Mouse (Mus musculus) cerebellum, postnatal 36 days (tissue): Measurements from ENCODE around the gene Gm10491.
"Not testable (repeated sequence)": the region's sequence is repeated elsewhere in the genome, so short reads cannot be mapped to it uniquely, and the experiment has no call there.

ENCODE experiments used
- DNase-seq, 2 experiments: peaks; one replicate each; pipeline ENCODE4 v3.0.0; 2021 to 2022; ENCODE audit warnings: mixed read lengths in 2 of 2

Gene Gm10491

GRCm38 (mm10) chrX:7907735-7908134, at the start of gene Gm10491:
Gene Gm10491, minus strand, starts transcription at chrX:7907835.
- no peak for DNase-seq

DNA sequence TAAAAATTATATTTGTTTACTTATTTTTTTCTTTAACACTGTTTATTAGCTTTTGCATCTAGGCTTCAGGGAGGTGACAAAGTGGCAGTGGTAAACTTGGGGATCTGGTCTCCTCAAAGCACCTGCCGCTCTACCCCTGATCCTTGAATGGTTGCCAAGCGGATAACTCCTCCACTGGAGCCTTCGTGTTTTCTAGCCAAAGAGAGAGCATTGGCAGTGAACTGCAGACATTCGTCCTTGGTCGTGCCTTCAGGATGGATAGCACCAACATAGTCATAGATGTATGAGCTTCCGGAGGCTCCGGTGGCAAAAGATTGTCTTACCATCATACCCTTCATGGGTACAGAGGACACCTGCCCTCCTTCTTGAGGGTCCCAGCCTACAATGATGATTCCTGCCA, 42.5 kb upstream of the Gm10491 start:
- DNase-seq: no peak

DNA sequence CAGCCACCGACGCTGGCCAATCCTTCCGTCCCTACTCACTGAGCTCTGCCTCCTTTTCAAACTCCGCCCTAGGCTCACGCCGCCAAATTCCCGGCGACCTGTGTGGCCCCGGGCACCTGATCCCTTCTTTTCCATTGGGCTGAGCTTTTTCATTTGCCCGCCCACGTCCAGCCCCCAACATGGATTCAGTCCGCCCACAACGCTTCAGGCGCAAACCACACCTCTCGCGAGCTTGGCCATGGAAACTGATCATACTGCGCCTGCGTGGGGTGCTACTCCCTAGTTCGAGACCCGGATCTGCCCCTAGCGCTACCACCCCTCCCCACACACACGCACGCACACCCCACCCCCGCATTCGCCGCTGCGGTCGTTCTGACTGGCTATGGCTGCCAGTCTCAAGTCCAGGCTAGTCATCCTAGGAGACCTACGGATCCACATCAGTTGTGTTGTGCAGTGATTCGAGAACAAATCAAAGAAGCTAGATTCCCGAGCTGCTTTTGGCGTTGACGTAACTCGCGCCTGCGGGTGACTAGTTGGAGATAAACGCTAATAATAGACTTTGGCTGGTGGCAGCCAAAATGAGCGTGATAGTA, 40.4 kb upstream of the Gm10491 start:
- DNase-seq: peak; percentile 84 to 88

DNA sequence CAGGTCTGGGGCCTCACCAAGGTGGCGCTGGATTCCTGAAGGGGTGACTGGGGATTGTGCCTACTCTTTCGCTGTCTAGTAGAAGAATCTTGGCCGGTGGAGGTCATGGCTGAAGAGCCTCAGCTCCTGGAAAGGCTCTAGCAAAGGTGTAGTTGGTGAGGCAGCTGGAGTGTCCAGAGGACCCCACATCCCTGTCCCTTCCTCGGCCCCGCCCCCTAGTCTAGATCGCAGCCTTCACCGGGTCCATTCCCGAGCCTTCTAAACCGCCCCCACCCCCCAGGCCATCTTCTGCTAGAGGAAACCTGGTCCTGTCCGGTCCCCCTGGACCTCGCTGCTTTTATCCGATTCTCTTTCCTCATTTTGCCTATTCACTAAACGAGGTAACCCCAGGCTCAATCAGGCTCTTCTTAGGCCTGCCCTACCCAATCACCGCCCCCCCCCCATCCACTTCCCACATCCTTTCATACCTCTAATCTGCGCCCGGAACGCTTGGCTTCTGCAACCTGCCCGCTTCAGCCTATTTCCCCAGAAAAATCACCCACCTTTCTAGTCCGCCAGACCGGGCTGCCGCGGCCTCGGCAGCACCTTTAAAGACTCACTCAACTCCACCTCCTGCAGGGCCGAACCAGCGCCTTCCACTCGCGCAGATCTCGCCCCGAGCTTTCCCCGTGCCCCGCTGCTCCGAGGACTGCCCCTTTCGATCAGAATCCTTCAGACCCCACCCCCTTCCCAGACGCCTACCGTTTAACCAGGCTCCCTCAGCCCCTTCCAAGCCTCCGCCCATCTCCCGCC, 39.7 kb upstream of the Gm10491 start, which contains the start of gene Hdac6:
Hdac6 (minus strand) TSS at position 782 of the 792 bp plus-strand sequence.
- no peak for DNase-seq

GRCm38 (mm10) chrX:7945618-7946017, 38.0 kb upstream of the Gm10491 start:
- no peak for DNase-seq

DNA sequence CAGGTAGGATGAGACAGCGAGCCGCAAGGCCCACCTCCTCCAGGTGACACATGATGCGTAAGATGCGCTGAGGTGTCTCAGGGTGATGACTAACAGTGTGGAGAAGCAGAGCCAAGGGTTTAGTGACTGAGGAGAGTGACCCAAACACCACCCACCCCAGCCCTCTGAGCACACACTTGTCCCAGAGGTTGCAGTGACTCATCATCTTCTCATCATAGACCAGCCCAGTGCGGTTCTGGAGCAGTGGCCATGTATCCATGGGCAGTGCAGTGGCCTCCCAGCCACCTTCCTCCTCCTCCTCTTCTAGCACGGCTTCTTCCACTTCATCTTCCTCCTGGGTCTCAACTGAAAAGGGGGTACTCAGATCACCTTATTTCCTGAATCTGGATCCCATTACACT, 30.0 kb upstream of the Gm10491 start:
- no peak for DNase-seq

DNA sequence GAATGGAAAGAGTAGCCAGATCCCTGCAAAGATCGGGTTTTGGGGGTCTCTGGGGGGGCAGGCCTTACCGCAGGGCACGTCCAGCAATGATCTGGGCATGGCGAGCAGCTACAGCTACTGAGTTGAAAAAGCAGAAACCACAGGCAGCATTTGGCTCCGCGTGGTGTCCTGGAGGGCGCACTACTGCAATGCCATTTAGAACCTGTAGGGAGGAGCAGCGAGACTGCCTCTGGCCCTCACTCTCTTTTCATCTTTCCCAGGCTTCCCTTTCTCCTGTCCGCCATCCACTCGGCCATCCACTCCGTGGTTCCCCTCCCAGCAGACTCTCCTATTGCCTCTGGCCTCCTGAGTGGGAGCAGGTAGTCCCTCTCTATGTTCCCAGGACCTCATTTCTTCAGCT, 29.2 kb upstream of the Gm10491 start:
- no peak for DNase-seq

- DNase-seq: no peak
Observed at GRCm38 (mm10) chrX:7928270-7928790, 20.7 kb upstream of the Gm10491 start, which contains the start of gene Eras. Gene Eras, minus strand, starts transcription at chrX:7928607.

- DNase-seq: no peak
Observed at GRCm38 (mm10) chrX:7927116-7927515, 19.5 kb upstream of the Gm10491 start.

- DNase-seq: no peak
Observed at GRCm38 (mm10) chrX:7926266-7926665, 18.6 kb upstream of the Gm10491 start.

DNA sequence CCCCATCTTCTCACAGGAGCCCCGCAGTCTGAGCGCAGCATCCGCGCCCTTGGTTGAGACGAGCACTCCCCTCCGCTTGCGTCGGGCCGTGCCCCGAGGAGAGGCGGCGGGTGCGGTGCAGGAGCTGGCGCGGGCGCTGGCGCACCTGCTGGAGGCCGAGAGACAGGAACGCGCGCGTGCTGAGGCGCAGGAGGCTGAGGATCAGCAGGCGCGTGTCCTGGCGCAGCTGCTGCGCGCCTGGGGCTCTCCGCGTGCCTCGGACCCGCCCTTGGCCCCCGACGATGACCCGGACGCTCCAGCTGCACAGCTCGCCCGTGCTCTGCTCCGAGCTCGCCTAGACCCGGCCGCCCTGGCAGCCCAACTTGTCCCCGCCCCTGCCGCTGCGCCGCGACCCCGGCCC, 14.4 kb upstream of the Gm10491 start:
- peak in 1 of 2 experiments; percentile 36 for DNase-seq

DNA sequence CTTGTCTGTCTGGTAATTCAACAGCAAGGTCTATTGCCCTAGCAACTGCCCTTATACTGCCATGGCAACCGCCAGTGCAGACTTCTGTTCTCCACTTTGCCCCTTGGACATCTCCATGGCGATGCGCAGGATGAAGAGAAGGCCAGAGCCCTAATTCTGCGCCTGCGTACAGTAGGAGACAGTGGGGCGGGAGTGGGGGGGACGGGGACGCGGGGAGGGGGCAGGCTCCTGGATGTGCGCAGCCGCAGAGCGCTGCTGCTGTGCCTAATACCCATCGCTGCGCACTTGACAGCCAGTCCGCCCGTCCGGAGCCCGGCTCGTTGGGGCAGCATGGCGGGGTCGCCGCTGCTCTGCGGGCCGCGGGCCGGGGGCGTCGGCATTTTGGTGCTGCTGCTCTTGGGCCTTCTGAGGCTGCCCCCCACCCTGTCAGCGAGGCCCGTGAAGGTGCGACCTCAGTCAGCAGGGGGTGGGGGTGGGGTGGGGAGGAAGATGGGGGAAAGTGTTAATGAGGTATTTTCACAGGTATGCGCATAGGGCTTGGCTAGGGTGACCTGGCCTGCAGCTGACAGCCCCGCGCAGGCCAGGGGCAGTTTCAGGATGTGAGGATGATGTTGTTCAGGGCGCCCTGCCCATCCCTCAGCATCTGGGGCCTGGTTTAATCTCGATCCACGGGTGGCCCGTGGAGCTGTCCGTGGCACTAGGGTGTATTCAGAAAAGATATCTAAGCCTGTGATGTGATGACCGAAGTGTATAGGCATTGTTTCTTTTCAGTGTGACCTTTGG, 12.2 kb upstream of the Gm10491 start, which contains the start of gene Pcsk1n:
Pcsk1n (plus strand) TSS at position 222 of the 783 bp plus-strand sequence.
- DNase-seq: peak; percentile 58 to 71

DNA sequence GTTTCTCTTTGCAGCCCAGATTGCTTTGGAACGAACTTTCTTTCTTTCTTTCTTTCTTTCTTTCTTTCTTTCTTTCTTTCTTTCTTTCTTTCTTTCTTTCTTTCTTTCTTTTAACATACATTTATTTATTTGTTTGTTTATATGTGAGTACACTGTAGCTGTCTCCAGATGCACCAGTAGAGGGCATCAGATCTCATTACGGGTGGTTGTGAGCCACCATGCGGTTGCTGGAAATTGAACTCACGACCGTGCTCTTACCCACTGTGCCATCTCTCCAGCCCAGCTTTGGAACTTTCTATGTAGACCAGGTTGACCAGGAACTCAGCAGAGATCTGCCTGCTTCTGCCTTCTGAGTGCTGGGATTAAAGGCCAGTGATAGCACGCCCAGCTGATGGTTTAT, 10.3 kb upstream of the Gm10491 start:
- not testable (repeated sequence) for DNase-seq

DNA sequence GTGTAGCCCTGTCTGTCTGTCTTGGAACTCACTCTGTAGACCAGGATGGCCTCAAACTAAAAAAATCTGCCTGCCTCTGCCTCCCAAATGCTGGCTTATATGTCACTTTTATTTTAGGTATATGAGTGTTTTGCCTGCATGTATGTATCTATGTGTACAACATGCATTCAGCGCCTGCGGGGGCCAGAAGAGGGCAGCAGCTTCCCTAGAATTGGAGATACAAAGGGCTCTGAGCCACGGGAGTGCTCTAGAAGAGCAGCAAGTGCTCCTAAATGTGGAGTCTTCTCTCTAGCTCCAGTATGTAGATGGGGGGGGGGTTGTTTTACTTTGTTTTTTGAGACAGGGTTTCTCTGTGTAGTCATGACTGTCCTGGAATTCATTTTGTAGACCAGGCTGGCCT, 8.0 kb upstream of the Gm10491 start:
- DNase-seq: peak; percentile 18 to 50

- no peak for DNase-seq
Observed at GRCm38 (mm10) chrX:7910473-7910872, 2.8 kb upstream of the Gm10491 start.

DNA sequence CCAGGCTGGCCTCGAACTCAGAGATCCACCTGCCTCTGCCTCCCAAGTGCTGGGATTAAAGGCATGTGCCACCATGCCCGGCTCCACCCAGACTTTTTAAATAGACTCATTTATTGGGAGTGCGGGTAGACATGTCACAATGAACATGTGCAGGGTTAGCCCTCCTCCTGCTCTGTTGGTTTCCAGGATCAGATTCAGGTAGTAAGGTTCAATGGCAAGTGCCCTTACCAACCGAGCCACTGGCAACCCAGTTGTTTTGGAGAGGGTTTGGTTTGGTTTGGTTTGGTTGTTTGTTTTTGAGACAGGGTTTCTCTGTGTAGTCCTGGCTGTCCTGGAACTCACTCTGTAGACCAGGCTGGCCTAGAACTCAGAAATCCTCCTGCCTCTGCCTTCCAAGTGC, 1.6 kb upstream of the Gm10491 start, which contains the start of gene Gm10490:
Gm10490 (plus strand) TSS at position 301 of the 400 bp plus-strand sequence.
- not testable (repeated sequence) for DNase-seq

GRCm38 (mm10) chrX:7904441-7904840, 3.2 kb downstream of the Gm10491 start:
- DNase-seq: no peak

GRCm38 (mm10) chrX:7898880-7899874, 8.5 kb downstream of the Gm10491 start, which contains the start of the genes Pqbp1 and Timm17b:
Gene Pqbp1, minus strand, starts transcription at chrX:7899269.
Gene Timm17b, plus strand, starts transcription at chrX:7899357.
- peak; percentile 82 to 86 for DNase-seq

GRCm38 (mm10) chrX:7898211-7898610, 9.4 kb downstream of the Gm10491 start:
- no peak for DNase-seq

DNA sequence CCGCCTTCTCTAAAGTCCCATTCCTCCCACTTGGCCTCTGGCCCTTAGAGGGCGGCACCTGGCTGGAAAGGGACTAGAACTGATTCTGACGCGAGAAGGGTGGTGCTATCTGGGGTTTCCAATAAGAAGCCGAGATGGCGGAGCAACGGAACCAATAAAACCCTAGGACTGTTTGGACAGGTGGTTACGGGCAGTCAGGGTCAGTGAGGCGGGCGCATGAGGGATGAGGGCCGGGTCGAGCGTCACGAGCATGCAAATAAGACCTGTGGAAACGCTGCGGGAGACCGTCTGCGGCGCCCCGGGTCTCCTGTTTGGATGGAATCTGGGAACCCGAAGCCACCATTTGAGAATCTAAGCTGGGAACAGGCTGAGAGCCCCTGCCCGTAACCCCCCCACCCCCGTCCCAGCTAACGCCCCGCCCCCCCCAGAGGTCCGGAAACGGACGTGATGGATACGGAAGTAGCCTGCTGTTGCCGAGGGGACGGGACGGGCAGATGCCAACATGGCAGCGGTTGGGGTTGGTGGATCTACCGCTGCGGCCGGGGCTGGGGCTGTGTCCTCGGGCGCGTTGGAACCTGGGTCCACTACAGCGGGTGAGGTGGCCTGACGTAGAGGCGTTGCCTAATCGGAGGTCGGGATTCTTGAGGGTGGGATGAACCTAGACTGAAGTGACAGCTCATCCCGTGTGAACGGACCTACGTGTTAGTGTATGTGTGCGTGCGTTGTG, 23.6 kb downstream of the Gm10491 start, which contains the start of gene Slc35a2:
Slc35a2 (plus strand) TSS at position 188 of the 727 bp plus-strand sequence.
- DNase-seq: peak; percentile 78

GRCm38 (mm10) chrX:7879819-7880218, 27.8 kb downstream of the Gm10491 start:
- peak; percentile 64 to 68 for DNase-seq
